In genomic region chr4:134927815-134928463, GRCm38 (mm10) we compare ENCODE assay signal across 20 mouse cellular contexts. TPM values are rescaled to one million over a fixed set of nuclear protein-coding genes. Genes with fewer than 3 reads are reported as not detected.
A peak's percentile ranks its signal among the peaks of the same experiment; 100 is the strongest.
DNase-seq lines count a peak whose midpoint lies in the region; ATAC-seq and TF ChIP-seq lines count a peak whose summit lies in the region.
"Had no signal": no experiment of that assay in that cellular context is flagged by ENCODE, and none has a peak within 500 bp of the region (broad histone marks: within the 10 kb centered on the region; RNA-seq: fewer than 3 reads in every experiment).

No protein-coding gene starts in this region.

- H3K36me3 ChIP-seq in liver, adult 2 months (ENCODE audit: control insufficient read depth, insufficient read depth, low read length), result peaks cover 37% of the 10 kb centered on the region
- peaks cover 4% of the 10 kb centered on the region; the same call in 1 of the 2 replicates for H3K36me3 ChIP-seq in hindbrain, embryonic 11.5 days (ENCODE audit: control insufficient read depth, insufficient read depth, low read length)

- H3K4me3 ChIP-seq in liver, adult 2 months (ENCODE audit: insufficient read depth, low read depth, low read length), result no peak overlapping the region
- no peak overlapping the region for H3K4me3 ChIP-seq in cortical plate, adult 2 months (ENCODE audit: insufficient read depth, low read length)
- H3K4me3 ChIP-seq in hindbrain, embryonic 11.5 days (ENCODE audit: low read depth, low read length), result no peak overlapping the region
- H3K4me3 ChIP-seq: lung, embryonic 15.5 days; neural tube, embryonic 15.5 days had no signal

- 0 out of 2 replicates have a peak overlapping the region, but pooled peaks have one; percentile 9 for H3K27ac ChIP-seq in liver, adult 2 months (replicated peaks; ENCODE audit: insufficient read depth, low read depth, low read length)
- H3K27ac ChIP-seq in cortical plate, adult 2 months (ENCODE audit: insufficient read depth, low read length), result no peak overlapping the region
- H3K27ac ChIP-seq in hindbrain, embryonic 11.5 days (ENCODE audit: low read depth, low read length), result no peak overlapping the region
- H3K27ac ChIP-seq: lung, embryonic 15.5 days; macrophage; neural tube, embryonic 15.5 days had no signal

- peaks cover 14% of the 10 kb centered on the region for H3K79me2 ChIP-seq in liver, adult 2 months (ENCODE audit: control insufficient read depth, insufficient read depth, low read length)

- ATAC-seq in hindbrain, embryonic 11.5 days (ENCODE audit: low FRiP score), result no peak
- ATAC-seq: forebrain, postnatal 0 days had no signal

- peaks cover 7% of the 10 kb centered on the region; the same call in 1 of the 2 replicates for H3K4me1 ChIP-seq in liver, adult 2 months (ENCODE audit: control insufficient read depth, insufficient read depth, low read length)
- peaks cover 4% of the 10 kb centered on the region for H3K4me1 ChIP-seq in cortical plate, adult 2 months (ENCODE audit: control insufficient read depth, insufficient read depth, low read length)
- peaks cover 4% of the 10 kb centered on the region; the same call in 1 of the 2 replicates for H3K4me1 ChIP-seq in hindbrain, embryonic 11.5 days (replicated peaks; ENCODE audit: control insufficient read depth, insufficient read depth, low read length)

- H3K9me3 ChIP-seq in hindbrain, embryonic 11.5 days (ENCODE audit: control insufficient read depth, low read length), result no peaks in the 10 kb centered on the region
- H3K9me3 ChIP-seq: G1E; lung, embryonic 15.5 days; neural tube, embryonic 15.5 days had no signal

- TF ChIP-seq CTCF in liver, adult 2 months (IDR thresholded peaks at IDR 0.05; ENCODE audit: low read depth, low read length), result no peak
- TF ChIP-seq CTCF in cortical plate, adult 2 months (IDR thresholded peaks at IDR 0.05; ENCODE audit: extremely low read depth, insufficient read depth, low read length), result no peak

- peak overlapping the region; percentile 11; the same call in 1 of the 2 replicates for H3K9ac ChIP-seq in liver, adult 2 months (ENCODE audit: low read depth, low read length)
- H3K9ac ChIP-seq in hindbrain, embryonic 11.5 days (ENCODE audit: low read depth, low read length), result no peak overlapping the region
- H3K9ac ChIP-seq: forebrain, postnatal 0 days; lung, embryonic 15.5 days; neural tube, embryonic 15.5 days had no signal

- TF ChIP-seq POLR2A in liver, adult 2 months (IDR thresholded peaks at IDR 0.05; ENCODE audit: extremely low read depth, insufficient read depth, low read length), result no peak
- TF ChIP-seq POLR2A in cortical plate, adult 2 months (IDR thresholded peaks at IDR 0.05; ENCODE audit: extremely low read depth, insufficient read depth, low read length), result 0 out of 2 replicates have a peak, but pooled peaks have one; percentile 38

- no peak overlapping the region for H3K4me2 ChIP-seq in hindbrain, embryonic 11.5 days (replicated peaks; ENCODE audit: low read depth, low read length)
- H3K4me2 ChIP-seq: lung, embryonic 15.5 days; midbrain, embryonic 11.5 days; neural tube, embryonic 15.5 days had no signal

- 32% methylated on average over 5 of the region's 5 CpGs for WGBS in liver, adult 2 months
- 77% methylated on average over 5 of the region's 5 CpGs for WGBS in hindbrain, embryonic 11.5 days

- no peaks in the 10 kb centered on the region for H3K27me3 ChIP-seq in liver, adult 2 months (ENCODE audit: control insufficient read depth, insufficient read depth, low read length)
- H3K27me3 ChIP-seq in hindbrain, embryonic 11.5 days (ENCODE audit: control insufficient read depth, insufficient read depth, low read length), result no peaks in the 10 kb centered on the region
- H3K27me3 ChIP-seq: lung, embryonic 15.5 days; neural tube, embryonic 15.5 days had no signal

- DNase-seq in adrenal gland, adult (ENCODE audit: inconsistent age in 2 of 2, low spot score in 1 of 2), result peak; percentile 27 to 67
- DNase-seq in adrenal gland, postnatal 10 days, result no peak
- peak; percentile 64 for DNase-seq in liver, adult 2 months (ENCODE audit: extremely low read depth, low read depth, low spot score)
- DNase-seq in liver, result no peak
- DNase-seq in naive thymus-derived CD4-positive, alpha-beta T cell, adult 2 months (ENCODE audit: low read depth), result peak; percentile 59
- DNase-seq in hindbrain, embryonic 11.5 days (ENCODE audit: low spot score), result no peak
- no peak for DNase-seq in spleen, adult 18-20 months
- DNase-seq: adrenal gland, postnatal 25 days; cerebellum, adult 2 months; forebrain, postnatal 0 days; gastrocnemius, postnatal 14 days; heart, postnatal 36 days; left cerebral cortex, postnatal 4 days; thymus, postnatal 4 days had no signal

RNA-seq across cellular contexts. Expression of gene Syf2, which starts 2.8 kb away (rescaled TPM):
- total RNA-seq in adrenal gland, postnatal 10 days (2021), result 10 to 100 TPM; 73.1 to 74.6 TPM
- 34.4 and 48.0 TPM in 2 replicates for total RNA-seq in liver, adult 2 months (2014; rRNA removed)
- polyA plus RNA-seq in liver, adult 2 months (2012; rRNA removed), result 11.8 and 12.2 TPM in 2 replicates
- polyA plus RNA-seq in cortical plate, adult 2 months (2012; rRNA removed), result 79.4 and 83.8 TPM in 2 replicates
- polyA plus RNA-seq in hindbrain, embryonic 11.5 days (2014; fragmentation: Nextera tagmentation; extraction: Ambion mirVana), result 77.6 and 80.3 TPM in 2 replicates

RNA-seq across cellular contexts. Expression of gene Rsrp1, which starts 4.5 kb away (rescaled TPM):
- total RNA-seq in adrenal gland, postnatal 10 days (2021), result 100 to 1,000 TPM; 250 to 386 TPM
- total RNA-seq in liver, adult 2 months (2014; rRNA removed), result 200 and 206 TPM in 2 replicates
- 345 and 403 TPM in 2 replicates for polyA plus RNA-seq in liver, adult 2 months (2012; rRNA removed)
- 545 and 625 TPM in 2 replicates for polyA plus RNA-seq in cortical plate, adult 2 months (2012; rRNA removed)
- polyA plus RNA-seq in hindbrain, embryonic 11.5 days (2014; fragmentation: Nextera tagmentation; extraction: Ambion mirVana), result 382 and 434 TPM in 2 replicates

RNA-seq across cellular contexts. Expression of gene Tmem50a, which starts 13.1 kb away (rescaled TPM):
- total RNA-seq in adrenal gland, postnatal 10 days (2021), result 100 to 1,000 TPM; 169 to 183 TPM
- 109 and 115 TPM in 2 replicates for total RNA-seq in liver, adult 2 months (2014; rRNA removed)
- 90.6 and 92.7 TPM in 2 replicates for polyA plus RNA-seq in liver, adult 2 months (2012; rRNA removed)
- 165 and 171 TPM in 2 replicates for polyA plus RNA-seq in cortical plate, adult 2 months (2012; rRNA removed)
- polyA plus RNA-seq in hindbrain, embryonic 11.5 days (2014; fragmentation: Nextera tagmentation; extraction: Ambion mirVana), result 153 and 167 TPM in 2 replicates

Comparison
In these comparisons a context has a peak if more than half of its experiments do, and no peak if none do; other contexts are left out.
1. DNase-seq: peak in adrenal gland, adult (2 of 2), liver, adult 2 months (single experiment) and naive thymus-derived CD4-positive, alpha-beta T cell, adult 2 months (single experiment); none in adrenal gland, postnatal 10 days (single experiment), liver (single experiment), hindbrain, embryonic 11.5 days (single experiment) and spleen, adult 18-20 months (0 of 2).